Mouse (Mus musculus) thymus, adult 2 months (tissue): ENCODE measurements around the gene Epha3. TPM values are rescaled to one million over a fixed set of nuclear protein-coding genes. Genes with fewer than 3 reads are reported as not detected.
A peak's percentile ranks its signal among the peaks of the same experiment; 100 is the strongest.

ENCODE experiments used
- DNase-seq: peaks from one replicate; pipeline ENCODE4 v3.0.0; 2021
- H3K27ac ChIP-seq: fragments of 200-500 bp; 2 replicates; pipeline ENCODE4 v1.5.1; 2012; ENCODE audit warnings: low read length, control low read depth; ENCODE audit not compliant: control insufficient read depth, insufficient read depth
- H3K27me3 ChIP-seq: fragments of 200-500 bp; 2 replicates; pipeline ENCODE4 v1.6.1; 2012; ENCODE audit warnings: mild to moderate bottlenecking, low read length, moderate library complexity, mixed read lengths; ENCODE audit not compliant: control insufficient read depth, insufficient read depth
- H3K36me3 ChIP-seq: fragments of 200-500 bp; 2 replicates; pipeline ENCODE4 v1.6.1; 2012; ENCODE audit warnings: mild to moderate bottlenecking, low read length, moderate library complexity; ENCODE audit not compliant: control insufficient read depth, insufficient read depth
- H3K4me1 ChIP-seq: fragments of 200-500 bp; replicated peaks from 2 replicates; pipeline ENCODE4 v1.6.1; 2012; ENCODE audit warnings: low read length; ENCODE audit not compliant: control insufficient read depth, insufficient read depth
- H3K4me3 ChIP-seq: fragments of 200-500 bp; 2 replicates; pipeline ENCODE4 v1.5.1; 2012; ENCODE audit warnings: mild to moderate bottlenecking, low read length, control low read depth, moderate library complexity; ENCODE audit not compliant: control insufficient read depth, insufficient read depth
- CTCF ChIP-seq: fragments of 200-500 bp; IDR thresholded peaks from 2 replicates; pipeline ENCODE4 v1.5.1; 2012; ENCODE audit warnings: mild to moderate bottlenecking, control low read depth, low read length, moderate library complexity, borderline replicate concordance; ENCODE audit not compliant: control insufficient read depth, poor library complexity, insufficient read depth; ENCODE audit errors: extremely low read depth
- POLR2A ChIP-seq: fragments of 200-500 bp; IDR thresholded peaks from 2 replicates; pipeline ENCODE4 v1.6.1; 2012; ENCODE audit warnings: mild to moderate bottlenecking, low read length, control low read depth, moderate library complexity; ENCODE audit not compliant: control insufficient read depth, poor library complexity, insufficient read depth; ENCODE audit errors: extremely low read depth
- WGBS: fragments of 180-500 bp; shearing (Covaris S2); methylation state at CpG from one replicate; pipeline ENCODE4 v1.1.7; 2018; 5-methylcytosine and 5-hydroxymethylcytosine counted together
- polyA plus RNA-seq: library from polyadenylated mRNA; depleted of rRNA; stranded (reverse); fragments of >200 nt; gene quantifications from 2 replicates; pipeline ENCODE4 v1.2.3, GENCODE M21; 2012; rRNA removed

Epha3 gene
- polyA plus RNA-seq: 0.77 and 1.00 TPM in 2 replicates

DNA sequence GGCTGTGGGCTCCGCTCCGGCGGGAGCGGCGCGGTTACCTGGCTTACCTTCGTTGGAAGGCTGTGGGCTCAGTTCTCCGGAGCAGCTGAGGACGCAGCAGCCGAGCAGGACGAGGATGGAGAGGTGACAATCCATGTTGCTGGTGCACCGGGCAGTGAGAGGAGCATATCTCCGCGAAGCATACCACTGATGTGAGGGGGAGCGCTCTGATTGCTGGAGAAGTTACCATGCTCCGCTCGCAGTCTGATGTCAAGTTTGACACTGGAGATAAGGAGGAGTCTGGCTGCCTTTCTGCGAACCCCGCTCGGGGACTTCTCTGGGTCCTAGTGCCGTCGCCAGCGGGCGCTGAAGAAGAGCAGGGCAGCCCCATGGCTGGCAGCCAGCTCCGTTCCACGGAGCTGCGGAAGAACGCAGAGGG is at the start of gene Epha3:
Epha3 (minus strand) TSS at position 263 of the 418 bp plus-strand sequence.
- peak within 1 kb of the TSS; percentile 11; the same call in 1 of the 2 replicates for H3K4me3 ChIP-seq
- H3K27ac ChIP-seq: no peak within 1 kb of the TSS
- TF ChIP-seq POLR2A: no peak
- TF ChIP-seq CTCF: no peak
- 3% methylated on average over 28 of the region's 28 CpGs for WGBS
- no peaks in the 10 kb centered on the region for H3K27me3 ChIP-seq
- peak; percentile 3 for DNase-seq
- H3K4me1 ChIP-seq: no peaks in the 10 kb centered on the region
- no peaks in the 10 kb centered on the region for H3K36me3 ChIP-seq

DNA sequence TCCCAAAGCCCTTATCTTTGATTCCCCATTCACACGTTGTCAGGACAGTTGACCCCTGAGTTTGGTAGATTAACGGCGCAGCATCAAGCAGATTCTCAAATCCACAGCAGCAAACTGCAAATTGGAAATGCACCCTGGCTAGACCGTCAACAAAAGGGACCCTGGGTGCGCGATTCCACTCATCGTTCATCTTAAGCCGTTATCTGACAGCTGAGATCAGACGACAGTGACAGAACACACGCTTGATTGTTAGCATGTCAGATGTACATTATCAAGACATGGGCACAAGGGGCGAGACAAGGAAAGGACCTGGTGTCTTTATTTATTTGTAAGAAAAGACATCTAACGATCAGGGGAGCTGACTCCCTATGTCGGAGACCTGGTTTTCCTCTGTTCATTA is 39.5 kb upstream of the Epha3 start:
- H3K27me3 ChIP-seq: no peaks in the 10 kb centered on the region
- TF ChIP-seq POLR2A: no peak
- TF ChIP-seq CTCF: no peak
- no peak overlapping the region for H3K27ac ChIP-seq
- H3K4me3 ChIP-seq: no peak overlapping the region
- H3K36me3 ChIP-seq: no peaks in the 10 kb centered on the region
- 87% methylated on average over 13 of the region's 13 CpGs for whole genome bisulfite sequencing
- no peak for DNase-seq
- no peaks in the 10 kb centered on the region for H3K4me1 ChIP-seq

DNA sequence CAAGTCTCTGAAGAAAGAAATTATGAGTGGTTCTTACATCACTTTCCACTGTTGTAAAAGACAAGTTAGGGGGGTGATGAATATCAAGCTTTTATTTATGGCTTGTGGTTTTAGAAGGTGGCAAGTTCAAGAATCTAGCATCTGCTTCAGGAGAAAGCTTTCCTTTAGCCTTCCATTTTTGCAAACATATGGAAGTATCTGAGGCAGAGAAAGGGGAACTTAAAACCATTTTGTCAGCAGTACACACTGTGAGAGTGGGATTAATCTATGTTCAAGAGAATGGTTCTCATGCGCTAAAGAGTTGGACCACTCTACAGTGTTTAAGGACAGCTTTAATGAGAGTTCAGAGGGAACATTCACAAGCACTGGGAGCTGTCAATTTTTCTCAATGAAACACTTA is 17.2 kb upstream of the Epha3 start:
- Histone ChIP-seq H3K4me3 (no peak overlapping the region), H3K36me3 (no peaks in the 10 kb centered on the region), H3K4me1 (no peaks in the 10 kb centered on the region), H3K27me3 (no peaks in the 10 kb centered on the region), H3K27ac (no peak overlapping the region)
- 26% methylated on average over 1 of the region's 1 CpGs for WGBS
- TF ChIP-seq POLR2A: no peak
- TF ChIP-seq CTCF: no peak
- DNase-seq: no peak

DNA sequence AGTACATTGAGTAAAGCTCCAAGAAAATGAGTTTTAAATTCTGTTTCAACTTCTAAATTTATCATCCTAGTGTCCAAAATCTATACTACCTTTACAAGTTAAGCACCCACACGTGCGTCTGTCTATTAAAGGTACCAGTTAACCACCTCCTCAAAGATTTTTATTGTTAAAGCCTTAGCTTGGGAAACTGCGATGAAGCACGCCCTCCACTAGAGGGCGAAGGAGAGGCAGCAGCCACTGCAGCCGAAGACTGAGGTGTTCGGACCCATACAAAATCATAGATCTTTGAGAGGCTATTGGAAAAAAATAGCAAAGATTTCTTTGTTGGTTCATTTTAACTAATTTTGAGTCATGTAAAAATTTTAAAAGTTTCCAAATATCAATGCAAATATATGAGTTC is 8.3 kb upstream of the Epha3 start:
- H3K27ac ChIP-seq: no peak overlapping the region
- no peaks in the 10 kb centered on the region for H3K36me3 ChIP-seq
- DNase-seq: no peak
- H3K27me3 ChIP-seq: no peaks in the 10 kb centered on the region
- TF ChIP-seq CTCF (0 out of 2 replicates have a peak, but pooled peaks have one; percentile 23), POLR2A (no peak)
- 6% methylated on average over 7 of the region's 7 CpGs for WGBS
- no peak overlapping the region for H3K4me3 ChIP-seq
- H3K4me1 ChIP-seq: no peaks in the 10 kb centered on the region

DNA sequence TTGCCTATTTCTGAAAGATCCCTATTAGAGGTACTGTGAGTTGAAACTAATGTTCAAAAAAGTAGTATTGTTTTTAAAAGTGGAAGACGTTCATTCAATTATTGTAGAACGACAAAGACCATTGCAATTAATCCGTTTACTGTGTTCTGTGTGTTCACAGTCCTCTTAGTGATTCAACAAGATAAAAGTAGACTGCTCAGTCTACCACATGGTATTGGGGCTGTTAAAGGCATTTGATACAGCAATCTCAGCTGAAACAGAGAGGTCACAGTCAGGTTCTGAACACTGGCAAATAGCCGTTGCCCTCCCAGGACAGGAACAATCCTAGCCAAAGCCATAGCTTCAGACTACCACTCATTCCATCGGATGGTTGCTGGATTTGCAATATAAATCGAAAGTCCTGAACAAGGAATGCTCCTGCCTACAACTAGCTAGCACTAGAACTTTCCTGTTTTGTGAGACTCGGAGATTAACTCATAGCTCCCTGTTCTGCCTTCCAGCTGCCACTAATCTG is 545 bp upstream of the Epha3 start:
- DNase-seq: no peak
- Histone ChIP-seq H3K27me3 (no peaks in the 10 kb centered on the region), H3K4me3 (no peak overlapping the region), H3K4me1 (no peaks in the 10 kb centered on the region), H3K36me3 (no peaks in the 10 kb centered on the region), H3K27ac (no peak overlapping the region)
- WGBS: 49% methylated on average over 7 of the region's 7 CpGs
- TF ChIP-seq POLR2A (no peak), CTCF (no peak)

DNA sequence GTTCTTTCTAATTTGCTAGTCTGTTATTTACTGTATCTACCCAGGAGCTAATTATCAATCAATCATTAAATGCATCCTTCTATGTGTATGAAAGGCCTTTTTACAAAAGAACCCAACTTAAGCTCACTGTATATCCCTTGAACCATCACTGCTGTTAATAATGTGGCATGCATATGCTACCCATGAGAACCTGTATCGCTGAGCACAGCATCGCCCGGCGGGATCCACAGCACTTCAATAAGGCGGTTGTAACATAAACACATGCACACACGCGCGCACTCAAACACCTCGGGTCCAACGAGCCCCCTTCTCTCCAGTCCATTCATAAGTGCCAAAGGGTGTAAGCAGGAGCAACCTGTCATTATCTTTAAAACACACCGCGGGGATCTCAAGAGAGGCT is 794 bp downstream of the Epha3 start:
- no peaks in the 10 kb centered on the region for H3K27me3 ChIP-seq
- no peak for TF ChIP-seq CTCF
- no peak for TF ChIP-seq POLR2A
- DNase-seq: no peak
- H3K4me3 ChIP-seq: no peak overlapping the region
- no peaks in the 10 kb centered on the region for H3K36me3 ChIP-seq
- WGBS: 21% methylated on average over 12 of the region's 12 CpGs
- no peak overlapping the region for H3K27ac ChIP-seq
- H3K4me1 ChIP-seq: no peaks in the 10 kb centered on the region

DNA sequence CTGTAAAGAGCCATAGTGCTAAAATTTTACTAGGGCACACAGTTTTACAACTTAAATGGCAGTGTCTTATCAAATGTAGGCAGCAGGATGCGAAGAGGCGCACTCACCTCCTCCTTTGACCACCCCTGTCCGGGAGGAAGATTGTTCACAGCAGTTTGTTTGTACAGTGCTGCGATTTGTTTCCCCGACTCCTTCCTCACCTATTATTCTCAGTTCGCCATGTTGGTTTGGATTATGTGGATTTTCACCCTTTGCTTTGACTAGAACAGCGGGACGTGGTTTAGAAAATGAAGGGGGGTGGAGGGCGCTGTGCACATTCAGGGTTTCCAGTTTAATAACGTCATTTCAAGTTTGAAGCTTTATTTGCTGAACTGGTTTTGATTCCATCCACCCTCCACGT is 6.4 kb downstream of the Epha3 start:
- DNase-seq: no peak
- Histone ChIP-seq H3K27ac (no peak overlapping the region), H3K36me3 (no peaks in the 10 kb centered on the region), H3K4me1 (no peaks in the 10 kb centered on the region), H3K4me3 (no peak overlapping the region), H3K27me3 (no peaks in the 10 kb centered on the region)
- TF ChIP-seq POLR2A (no peak), CTCF (no peak)
- 4% methylated on average over 11 of the region's 11 CpGs for WGBS
